Mouse (Mus musculus): Measurements from ENCODE around the gene Glipr1l2.

DNA sequence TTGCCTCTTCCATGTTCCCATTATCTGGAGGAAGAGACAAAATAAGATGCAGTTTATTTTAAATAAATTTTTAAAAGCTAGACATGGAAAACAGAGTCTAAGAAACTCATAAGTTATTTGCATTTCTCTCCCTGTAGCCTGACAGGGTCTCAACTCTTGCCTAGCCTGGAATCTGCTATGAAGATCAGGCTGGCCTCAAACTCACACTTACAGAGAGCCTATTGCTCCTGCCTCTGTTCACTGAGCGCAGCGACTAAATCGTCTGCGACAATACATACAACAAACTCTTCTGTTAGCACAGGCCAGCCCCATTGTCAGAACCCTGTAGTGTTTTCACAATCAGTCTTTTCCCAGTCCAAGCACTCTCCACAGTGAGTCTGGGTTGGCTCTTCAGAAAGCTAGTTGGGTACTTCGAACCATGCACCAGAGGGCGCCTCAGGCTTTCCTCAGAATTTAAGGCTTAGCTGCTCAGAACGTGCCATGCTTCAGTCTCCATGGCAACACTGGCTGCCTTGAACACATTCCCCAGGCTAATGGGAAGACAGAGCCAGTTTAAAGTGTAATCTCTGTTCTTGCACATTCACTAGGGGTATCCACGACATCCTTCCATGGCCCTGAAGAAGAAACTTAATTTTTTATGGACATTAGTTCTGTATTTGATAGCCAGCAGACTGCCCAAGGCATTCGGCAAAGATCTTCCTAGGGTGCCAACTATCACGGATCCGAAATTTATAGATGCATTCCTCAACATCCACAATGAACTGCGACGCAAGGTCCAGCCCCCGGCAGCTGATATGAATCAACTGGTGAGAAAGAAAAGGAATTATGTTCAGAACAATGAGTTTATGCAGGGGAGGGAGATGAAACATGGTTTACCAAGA is 23.2 kb upstream of the Glipr1l2 start, which contains the start of gene Glipr1l1:
- TF ChIP-seq CTCF (conservative IDR thresholded peaks at IDR 0.05; ENCODE audit: low read length), result peak; percentile 16; the same call in 1 of the 2 replicates
- no peak for TF ChIP-seq NANOG (IDR thresholded peaks at IDR 0.05; ENCODE audit: borderline replicate concordance, low read length)

Data from E14TG2a.4 (cell line).